Mouse (Mus musculus): ENCODE measurements around the gene Rbmxl1. TPM values are rescaled to one million over a fixed set of nuclear protein-coding genes. Genes with fewer than 3 reads are reported as not detected.
"Not testable (repeated sequence)": the region's sequence is repeated elsewhere in the genome, so short reads cannot be mapped to it uniquely, and the experiment has no call there.

Gene Rbmxl1
- polyA plus RNA-seq, 1 experiment from 2014 or later: 51.2 TPM

DNA sequence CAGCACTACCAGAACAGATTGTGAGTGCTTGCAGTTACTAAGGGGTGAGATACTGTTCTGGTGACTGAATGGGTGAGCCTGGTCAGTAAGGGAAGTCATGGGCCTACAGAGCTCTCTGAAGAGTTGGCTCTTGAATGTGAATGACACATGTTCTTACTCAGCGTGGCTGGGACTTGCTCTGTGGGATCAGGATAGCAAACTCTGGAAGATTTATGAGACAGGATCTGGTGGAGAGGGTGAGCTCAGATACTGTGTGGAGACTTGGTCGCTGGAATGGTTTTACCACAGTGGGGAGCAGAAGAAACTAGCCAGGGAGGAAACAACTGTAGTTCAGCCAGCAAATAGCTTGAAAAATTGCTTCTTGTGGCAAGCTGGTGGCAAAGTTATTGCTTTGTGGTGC, 35.8 kb upstream of the Rbmxl1 start:
- Histone ChIP-seq H3K4me2 (ENCODE audit: low read depth, low read length) (no peak overlapping the region), H3K27me3 (ENCODE audit: insufficient read depth, low read length) (no peaks in the 10 kb centered on the region), H3K9ac (replicated peaks) (no peak overlapping the region), H3K4me1 (ENCODE audit: insufficient read depth) (no peaks in the 10 kb centered on the region), H3K27ac (ENCODE audit: low read depth) (no peak overlapping the region), H3K4me3 (ENCODE audit: low read depth, low read length) (no peak overlapping the region), H3K9me3 (ENCODE audit: low read length) (no peaks in the 10 kb centered on the region), H3K36me3 (replicated peaks; ENCODE audit: insufficient read depth, low read length) (peaks cover 11% of the 10 kb centered on the region)
- ATAC-seq (no peak), DNase-seq (no peak)
- 54% methylated on average over 2 of the region's 2 CpGs for WGBS (ENCODE audit: insufficient replicate concordance)
- TF ChIP-seq CTCF (IDR thresholded peaks at IDR 0.05; ENCODE audit: low read depth): no peak
- no peak for TF ChIP-seq EP300 (IDR thresholded peaks at IDR 0.05; ENCODE audit: low read depth)

- no peak overlapping the region for H3K4me3 ChIP-seq (ENCODE audit: low read depth, low read length)
- H3K27ac ChIP-seq (ENCODE audit: low read depth): no peak overlapping the region
- no peak overlapping the region for H3K4me2 ChIP-seq (ENCODE audit: low read depth, low read length)
- no peaks in the 10 kb centered on the region for H3K27me3 ChIP-seq (ENCODE audit: insufficient read depth, low read length)
- 57% methylated on average over 1 of the region's 1 CpGs for WGBS (ENCODE audit: insufficient replicate concordance)
- peaks cover 11% of the 10 kb centered on the region for H3K36me3 ChIP-seq (replicated peaks; ENCODE audit: insufficient read depth, low read length)
- no peak for TF ChIP-seq CTCF (IDR thresholded peaks at IDR 0.05; ENCODE audit: low read depth)
- TF ChIP-seq EP300 (IDR thresholded peaks at IDR 0.05; ENCODE audit: low read depth): no peak
- H3K4me1 ChIP-seq (ENCODE audit: insufficient read depth): no peaks in the 10 kb centered on the region
- H3K9me3 ChIP-seq (ENCODE audit: low read length): no peaks in the 10 kb centered on the region
- no peak overlapping the region for H3K9ac ChIP-seq (replicated peaks)
- DNase-seq: no peak
- no peak for ATAC-seq
Observed at GRCm38 (mm10) chr8:78543621-78544020, 34.9 kb upstream of the Rbmxl1 start.

DNA sequence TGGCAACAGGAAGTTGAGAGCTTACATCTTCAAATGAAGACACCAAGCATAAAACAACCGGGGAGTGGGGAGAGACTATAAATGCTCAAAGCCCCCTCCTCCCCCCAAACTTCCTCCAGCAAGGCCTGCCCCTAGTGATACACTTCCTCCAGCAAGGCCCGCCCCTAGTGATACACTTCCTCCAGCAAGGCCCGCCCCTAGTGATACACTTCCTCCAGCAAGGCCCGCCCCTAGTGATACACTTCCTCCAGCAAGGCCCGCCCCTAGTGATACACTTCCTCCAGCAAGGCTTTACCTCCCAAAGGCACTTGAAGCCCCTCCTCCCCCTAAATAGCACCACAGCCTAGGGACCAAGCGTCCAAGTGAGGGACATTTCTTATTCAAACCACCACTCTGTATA, 34.0 kb upstream of the Rbmxl1 start:
- H3K4me1 ChIP-seq (ENCODE audit: insufficient read depth); DNase-seq; H3K9ac ChIP-seq (replicated peaks); H3K27ac ChIP-seq (ENCODE audit: low read depth); H3K9me3 ChIP-seq (ENCODE audit: low read length); H3K4me2 ChIP-seq (ENCODE audit: low read depth, low read length); H3K27me3 ChIP-seq (ENCODE audit: insufficient read depth, low read length); ATAC-seq; H3K4me3 ChIP-seq (ENCODE audit: low read depth, low read length): not testable (repeated sequence)
- peaks cover 11% of the 10 kb centered on the region for H3K36me3 ChIP-seq (replicated peaks; ENCODE audit: insufficient read depth, low read length)
- WGBS (ENCODE audit: insufficient replicate concordance): 87% methylated on average over 4 of the region's 6 CpGs

GRCm38 (mm10) chr8:78537795-78538194, 29.1 kb upstream of the Rbmxl1 start:
- DNase-seq: no peak
- no peak overlapping the region for H3K4me3 ChIP-seq (ENCODE audit: low read depth, low read length)
- no peak overlapping the region for H3K4me2 ChIP-seq (ENCODE audit: low read depth, low read length)
- no peak overlapping the region for H3K9ac ChIP-seq (replicated peaks)
- ATAC-seq: no peak
- H3K9me3 ChIP-seq (ENCODE audit: low read length): no peaks in the 10 kb centered on the region
- H3K36me3 ChIP-seq (replicated peaks; ENCODE audit: insufficient read depth, low read length): peaks cover 24% of the 10 kb centered on the region
- no peaks in the 10 kb centered on the region for H3K4me1 ChIP-seq (ENCODE audit: insufficient read depth)
- WGBS (ENCODE audit: insufficient replicate concordance): 93% methylated on average over 3 of the region's 3 CpGs
- no peak overlapping the region for H3K27ac ChIP-seq (ENCODE audit: low read depth)
- TF ChIP-seq CTCF (IDR thresholded peaks at IDR 0.05; ENCODE audit: low read depth) (no peak), EP300 (IDR thresholded peaks at IDR 0.05; ENCODE audit: low read depth) (no peak)
- H3K27me3 ChIP-seq (ENCODE audit: insufficient read depth, low read length): no peaks in the 10 kb centered on the region

- no peaks in the 10 kb centered on the region for H3K9me3 ChIP-seq (ENCODE audit: low read length)
- H3K4me3 ChIP-seq (ENCODE audit: low read depth, low read length): no peak overlapping the region
- H3K27me3 ChIP-seq (ENCODE audit: insufficient read depth, low read length): no peaks in the 10 kb centered on the region
- 65% methylated on average over 5 of the region's 5 CpGs for WGBS (ENCODE audit: insufficient replicate concordance)
- H3K4me2 ChIP-seq (ENCODE audit: low read depth, low read length): no peak overlapping the region
- H3K4me1 ChIP-seq (ENCODE audit: insufficient read depth): no peaks in the 10 kb centered on the region
- H3K27ac ChIP-seq (ENCODE audit: low read depth): no peak overlapping the region
- ATAC-seq (no peak), DNase-seq (no peak)
- no peak for TF ChIP-seq CTCF (IDR thresholded peaks at IDR 0.05; ENCODE audit: low read depth)
- no peak for TF ChIP-seq EP300 (IDR thresholded peaks at IDR 0.05; ENCODE audit: low read depth)
- H3K36me3 ChIP-seq (replicated peaks; ENCODE audit: insufficient read depth, low read length): peaks cover 23% of the 10 kb centered on the region
- H3K9ac ChIP-seq (replicated peaks): no peak overlapping the region
Observed at GRCm38 (mm10) chr8:78536716-78537115, 28.0 kb upstream of the Rbmxl1 start.

DNA sequence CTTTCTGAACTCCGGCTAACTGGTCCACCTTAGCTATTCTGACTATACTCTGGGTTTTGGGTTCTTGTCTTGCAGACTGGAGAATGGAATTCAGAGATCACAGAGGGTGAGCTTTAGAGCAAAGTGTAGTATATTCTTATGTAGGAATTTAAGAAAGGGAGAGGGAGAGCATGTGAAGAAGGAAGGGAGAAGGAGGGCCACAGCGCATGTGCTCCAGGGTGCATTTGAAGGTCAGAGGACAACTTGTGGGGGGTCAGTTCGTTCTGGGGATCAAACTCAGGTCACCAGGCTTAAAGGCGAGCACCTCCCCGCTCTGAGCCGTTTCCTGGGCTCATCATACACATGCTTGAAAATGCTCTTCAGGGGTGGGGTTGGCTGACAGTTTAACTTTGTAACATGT, 25.3 kb upstream of the Rbmxl1 start:
- no peak overlapping the region for H3K9ac ChIP-seq (replicated peaks)
- TF ChIP-seq CTCF (IDR thresholded peaks at IDR 0.05; ENCODE audit: low read depth) (no peak), EP300 (IDR thresholded peaks at IDR 0.05; ENCODE audit: low read depth) (no peak)
- ATAC-seq (no peak), DNase-seq (no peak)
- H3K27me3 ChIP-seq (ENCODE audit: insufficient read depth, low read length): no peaks in the 10 kb centered on the region
- H3K36me3 ChIP-seq (replicated peaks; ENCODE audit: insufficient read depth, low read length): peaks cover 22% of the 10 kb centered on the region
- WGBS (ENCODE audit: insufficient replicate concordance): 76% methylated on average over 6 of the region's 6 CpGs
- no peak overlapping the region for H3K4me2 ChIP-seq (ENCODE audit: low read depth, low read length)
- H3K27ac ChIP-seq (ENCODE audit: low read depth): no peak overlapping the region
- H3K4me3 ChIP-seq (ENCODE audit: low read depth, low read length): no peak overlapping the region
- no peaks in the 10 kb centered on the region for H3K4me1 ChIP-seq (ENCODE audit: insufficient read depth)
- no peaks in the 10 kb centered on the region for H3K9me3 ChIP-seq (ENCODE audit: low read length)

DNA sequence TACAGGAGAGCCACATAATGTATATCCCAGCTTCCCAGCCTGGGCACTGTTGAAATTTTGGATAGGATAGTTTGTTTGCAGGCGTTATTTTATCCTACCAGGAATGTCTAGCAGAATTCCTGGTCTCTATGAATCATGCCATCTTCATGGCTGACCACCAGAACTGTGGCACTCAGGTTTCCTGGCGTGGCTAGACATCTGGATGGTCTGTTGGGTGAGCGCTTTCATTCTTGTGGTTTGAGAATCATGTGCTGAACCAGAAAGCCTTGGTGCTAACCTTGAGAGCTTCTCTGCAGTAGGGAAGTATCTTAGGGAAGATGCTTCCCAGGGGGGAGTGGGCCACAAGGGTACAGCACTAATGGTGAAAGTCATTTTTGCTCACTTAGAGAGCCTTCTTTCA, 6.4 kb upstream of the Rbmxl1 start:
- peaks cover 15% of the 10 kb centered on the region; the same call in 1 of the 2 replicates for H3K36me3 ChIP-seq (replicated peaks; ENCODE audit: insufficient read depth, low read length)
- no peaks in the 10 kb centered on the region for H3K9me3 ChIP-seq (ENCODE audit: low read length)
- DNase-seq (no peak), ATAC-seq (no peak)
- H3K27ac ChIP-seq (ENCODE audit: low read depth): no peak overlapping the region
- H3K4me2 ChIP-seq (ENCODE audit: low read depth, low read length): no peak overlapping the region
- H3K4me1 ChIP-seq (ENCODE audit: insufficient read depth): peaks cover 4% of the 10 kb centered on the region; the same call in 1 of the 2 replicates
- TF ChIP-seq CTCF (IDR thresholded peaks at IDR 0.05; ENCODE audit: low read depth) (no peak), EP300 (IDR thresholded peaks at IDR 0.05; ENCODE audit: low read depth) (no peak)
- WGBS (ENCODE audit: insufficient replicate concordance): 68% methylated on average over 3 of the region's 3 CpGs
- no peaks in the 10 kb centered on the region for H3K27me3 ChIP-seq (ENCODE audit: insufficient read depth, low read length)
- no peak overlapping the region for H3K4me3 ChIP-seq (ENCODE audit: low read depth, low read length)
- H3K9ac ChIP-seq (replicated peaks): no peak overlapping the region

All from liver, postnatal 0 days (tissue).